Mouse (Mus musculus) liver, embryonic 14.5 days (tissue): Measurements from ENCODE around the gene Morn1.

Experiments
- CTCF ChIP-seq: IDR thresholded peaks from 2 replicates; pipeline ENCODE4 v1.5.1; 2016; ENCODE audit warnings: antibody characterized with exemption, low read depth, control low read depth
- EP300 ChIP-seq: IDR thresholded peaks from 2 replicates; pipeline ENCODE4 v1.6.1; 2016; ENCODE audit warnings: antibody characterized with exemption, low read depth

GRCm38 (mm10) chr4:155178981-155179512 lies 92.7 kb downstream of the Morn1 start:
- TF ChIP-seq CTCF (no peak), EP300 (no peak)
